Mouse (Mus musculus) thymus, adult 18-20 months (tissue): ENCODE measurements around the gene Sult3a2.
"Not testable (repeated sequence)": the region's sequence is repeated elsewhere in the genome, so short reads cannot be mapped to it uniquely, and the experiment has no call there.

ENCODE experiments used
- DNase-seq, 2 experiments: peaks; one replicate each; pipeline ENCODE4 v3.0.0; 2022; ENCODE audit warnings: mixed read lengths in 2 of 2

The Sult3a2 gene

GRCm38 (mm10) chr10:33786604-33787003 is at the start of gene Sult3a2:
Gene Sult3a2, minus strand, starts transcription at chr10:33786704.
- no peak for DNase-seq

GRCm38 (mm10) chr10:33820892-33821291 is 34.4 kb upstream of the Sult3a2 start:
- DNase-seq: no peak

- no peak for DNase-seq
Observed at GRCm38 (mm10) chr10:33816923-33817322, 30.4 kb upstream of the Sult3a2 start.

GRCm38 (mm10) chr10:33814266-33814665 is 27.8 kb upstream of the Sult3a2 start:
- DNase-seq: no peak

- no peak for DNase-seq
Observed at GRCm38 (mm10) chr10:33811807-33812206, 25.3 kb upstream of the Sult3a2 start.

- not testable (repeated sequence) for DNase-seq
Observed at GRCm38 (mm10) chr10:33797221-33797949, 10.9 kb upstream of the Sult3a2 start.

GRCm38 (mm10) chr10:33796269-33796915 is 9.9 kb upstream of the Sult3a2 start:
- not testable (repeated sequence) for DNase-seq

- DNase-seq: not testable (repeated sequence)
Observed at GRCm38 (mm10) chr10:33792166-33792565, 5.7 kb upstream of the Sult3a2 start.

- no peak for DNase-seq
Observed at GRCm38 (mm10) chr10:33787541-33787940, 1.0 kb upstream of the Sult3a2 start.

- DNase-seq: not testable (repeated sequence)
Observed at GRCm38 (mm10) chr10:33735251-33735650, 51.3 kb downstream of the Sult3a2 start.

- DNase-seq: no peak
Observed at GRCm38 (mm10) chr10:33733241-33733640, 53.3 kb downstream of the Sult3a2 start.

GRCm38 (mm10) chr10:33732409-33733185 is 53.9 kb downstream of the Sult3a2 start:
- no peak for DNase-seq

- DNase-seq: no peak
Observed at GRCm38 (mm10) chr10:33723764-33724163, 62.7 kb downstream of the Sult3a2 start.

- DNase-seq: no peak
Observed at GRCm38 (mm10) chr10:33721827-33722438, 64.6 kb downstream of the Sult3a2 start.
